Mouse (Mus musculus) hindbrain, postnatal 0 days (tissue): ENCODE data around the gene Rtraf. TPM values are rescaled to one million over a fixed set of nuclear protein-coding genes. Genes with fewer than 3 reads are reported as not detected.

Experiments
- ATAC-seq: fragments of 200-750 bp; cut with Nextera tagmentation; 2 replicates; pipeline ENCODE4 v1.8.0; 2017; ENCODE audit warnings: mild to moderate bottlenecking, moderate TSS enrichment, moderate library complexity
- DNase-seq: peaks from one replicate; pipeline ENCODE4 v3.0.0-alpha.2; 2015; ENCODE audit warnings: low spot score
- H3K27ac ChIP-seq: fragments of 300-500 bp; sonication (generic); 2 replicates; pipeline ENCODE4 v1.5.1; 2014; ENCODE audit warnings: mild to moderate bottlenecking
- H3K27me3 ChIP-seq: fragments of 300-500 bp; sonication (generic); 2 replicates; pipeline ENCODE4 v1.6.1; 2014; ENCODE audit warnings: low read length, mixed read lengths; ENCODE audit not compliant: insufficient read depth
- H3K36me3 ChIP-seq: fragments of 300-500 bp; sonication (generic); 2 replicates; pipeline ENCODE4 v1.6.1; 2014; ENCODE audit warnings: low read length, mixed read lengths; ENCODE audit not compliant: insufficient read depth
- H3K4me1 ChIP-seq: fragments of 300-500 bp; sonication (generic); 2 replicates; pipeline ENCODE4 v1.6.1; 2014; ENCODE audit warnings: antibody characterized with exemption, low read length, mixed read lengths; ENCODE audit not compliant: insufficient read depth
- H3K4me2 ChIP-seq: fragments of 300-500 bp; sonication (generic); 2 replicates; pipeline ENCODE4 v1.6.1; 2014; ENCODE audit warnings: low read depth, mild to moderate bottlenecking, low read length, moderate library complexity, mixed read lengths
- H3K4me3 ChIP-seq: fragments of 300-500 bp; sonication (generic); 2 replicates; pipeline ENCODE4 v1.5.1; 2014; ENCODE audit warnings: low read length
- H3K9ac ChIP-seq: fragments of 300-500 bp; sonication (generic); replicated peaks from 2 replicates; pipeline ENCODE4 v1.6.1; 2014; ENCODE audit warnings: mild to moderate bottlenecking, low read length, moderate library complexity, mixed read lengths
- H3K9me3 ChIP-seq: fragments of 300-500 bp; sonication (generic); 2 replicates; pipeline ENCODE4 v1.6.1; 2016; ENCODE audit warnings: low read length, mixed read lengths
- CTCF ChIP-seq: IDR thresholded peaks from 2 replicates; pipeline ENCODE4 v1.5.1; 2016; ENCODE audit warnings: antibody characterized with exemption, control low read depth, low read depth
- WGBS: fragments of 180-500 bp; shearing (Covaris S2); extraction: QIAGEN DNeasy Blood & Tissue Kit; methylation state at CpG from one replicate; pipeline ENCODE4 v1.1.7; 2014; 5-methylcytosine and 5-hydroxymethylcytosine counted together
- polyA plus RNA-seq: library from polyadenylated mRNA; unstranded; fragments of >200 nt; fragmentation: Nextera tagmentation; extraction: Ambion mirVana; gene quantifications from 2 replicates; pipeline ENCODE4 v1.2.1, GENCODE M21; 2015
- total RNA-seq: library from RNA; depleted of rRNA; stranded (reverse); fragments of >200 nt; gene quantifications from 2 replicates; pipeline ENCODE4 v1.2.3, GENCODE M21; 2014

Gene Rtraf
- total and polyA plus RNA-seq, 2 experiments from 2014 or later: 51.5 to 152 TPM

- DNase-seq (no peak), ATAC-seq (no peak)
- no peaks in the 10 kb centered on the region for H3K36me3 ChIP-seq
- TF ChIP-seq CTCF: no peak
- no peaks in the 10 kb centered on the region for H3K27me3 ChIP-seq
- H3K9me3 ChIP-seq: no peaks in the 10 kb centered on the region
- no peaks in the 10 kb centered on the region for H3K4me1 ChIP-seq
- no peak overlapping the region for H3K4me2 ChIP-seq
- no peak overlapping the region for H3K4me3 ChIP-seq
- H3K27ac ChIP-seq: no peak overlapping the region
- no peak overlapping the region for H3K9ac ChIP-seq
- WGBS: 83% methylated on average over 9 of the region's 9 CpGs
Observed at GRCm38 (mm10) chr14:19785797-19786588, 37.6 kb downstream of the Rtraf start.

- DNase-seq: no peak
- no peak for ATAC-seq
- Histone ChIP-seq H3K4me2 (no peak overlapping the region), H3K9ac (no peak overlapping the region), H3K4me1 (no peaks in the 10 kb centered on the region), H3K36me3 (no peaks in the 10 kb centered on the region), H3K9me3 (no peaks in the 10 kb centered on the region), H3K4me3 (no peak overlapping the region), H3K27ac (no peak overlapping the region), H3K27me3 (no peaks in the 10 kb centered on the region)
- TF ChIP-seq CTCF: no peak
- WGBS: 84% methylated on average over 13 of the region's 13 CpGs
Observed at GRCm38 (mm10) chr14:19777945-19778344, 45.7 kb downstream of the Rtraf start.

DNA sequence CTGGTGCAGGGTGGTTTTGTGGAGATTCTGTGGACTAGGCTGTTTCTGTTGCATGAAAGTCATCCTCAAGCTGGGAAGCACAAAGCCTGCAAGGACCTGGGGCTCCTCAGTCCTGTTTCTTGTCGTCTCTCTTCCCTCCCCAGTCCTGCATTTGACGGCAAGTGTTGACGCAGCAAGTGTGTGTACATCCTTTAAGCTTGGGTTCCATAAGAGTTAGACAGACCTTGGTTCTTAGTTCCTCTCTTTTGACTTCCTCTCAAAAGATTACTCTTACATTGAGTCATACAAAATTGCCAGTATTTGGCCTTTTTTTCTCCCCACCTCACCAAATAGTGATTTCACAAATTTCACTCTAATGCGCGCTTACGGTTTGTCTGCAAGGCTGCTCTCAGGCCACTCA is 46.3 kb downstream of the Rtraf start:
- DNase-seq (no peak), ATAC-seq (no peak)
- Histone ChIP-seq H3K9ac (no peak overlapping the region), H3K4me1 (no peaks in the 10 kb centered on the region), H3K4me2 (no peak overlapping the region), H3K27ac (no peak overlapping the region), H3K27me3 (no peaks in the 10 kb centered on the region), H3K9me3 (no peaks in the 10 kb centered on the region), H3K4me3 (no peak overlapping the region), H3K36me3 (no peaks in the 10 kb centered on the region)
- 95% methylated on average over 6 of the region's 6 CpGs for WGBS
- no peak for TF ChIP-seq CTCF

GRCm38 (mm10) chr14:19776890-19777289 is 46.7 kb downstream of the Rtraf start:
- no peaks in the 10 kb centered on the region for H3K27me3 ChIP-seq
- DNase-seq: peak; percentile 20
- no peaks in the 10 kb centered on the region for H3K36me3 ChIP-seq
- no peaks in the 10 kb centered on the region for H3K9me3 ChIP-seq
- H3K9ac ChIP-seq: no peak overlapping the region
- no peak for ATAC-seq
- 50% methylated on average over 6 of the region's 6 CpGs for WGBS
- TF ChIP-seq CTCF: peak; percentile 68
- no peak overlapping the region for H3K4me2 ChIP-seq
- H3K4me1 ChIP-seq: no peaks in the 10 kb centered on the region
- no peak overlapping the region for H3K4me3 ChIP-seq
- H3K27ac ChIP-seq: no peak overlapping the region

- no peak overlapping the region for H3K4me2 ChIP-seq
- 97% methylated on average over 5 of the region's 5 CpGs for WGBS
Observed at GRCm38 (mm10) chr14:19776179-19776578, 47.4 kb downstream of the Rtraf start.

GRCm38 (mm10) chr14:19775491-19775890 is 48.1 kb downstream of the Rtraf start:
- DNase-seq (no peak), ATAC-seq (no peak)
- Histone ChIP-seq H3K9ac (no peak overlapping the region), H3K27me3 (no peaks in the 10 kb centered on the region), H3K9me3 (no peaks in the 10 kb centered on the region), H3K4me2 (no peak overlapping the region), H3K4me1 (no peaks in the 10 kb centered on the region), H3K4me3 (no peak overlapping the region), H3K36me3 (no peaks in the 10 kb centered on the region), H3K27ac (no peak overlapping the region)
- no peak for TF ChIP-seq CTCF
- WGBS: 93% methylated on average over 4 of the region's 4 CpGs

More at GRCm38 (mm10) chr14:19776179-19776578, 47.4 kb downstream of the Rtraf start:
- no peak for ATAC-seq
- Histone ChIP-seq H3K4me3 (no peak overlapping the region), H3K4me1 (no peaks in the 10 kb centered on the region), H3K36me3 (no peaks in the 10 kb centered on the region), H3K9ac (no peak overlapping the region), H3K27me3 (no peaks in the 10 kb centered on the region), H3K9me3 (no peaks in the 10 kb centered on the region), H3K27ac (no peak overlapping the region)
- no peak for DNase-seq
- TF ChIP-seq CTCF: 0 out of 2 replicates have a peak, but pooled peaks have one; percentile 12

GRCm38 (mm10) chr14:19774036-19774628 is 49.5 kb downstream of the Rtraf start:
- no peak overlapping the region for H3K9ac ChIP-seq
- H3K36me3 ChIP-seq: no peaks in the 10 kb centered on the region
- H3K9me3 ChIP-seq: no peaks in the 10 kb centered on the region
- TF ChIP-seq CTCF: no peak
- no peak overlapping the region for H3K4me2 ChIP-seq
- no peak overlapping the region for H3K27ac ChIP-seq
- no peaks in the 10 kb centered on the region for H3K27me3 ChIP-seq
- DNase-seq (no peak), ATAC-seq (no peak)
- no peaks in the 10 kb centered on the region for H3K4me1 ChIP-seq
- WGBS: 80% methylated on average over 13 of the region's 13 CpGs
- H3K4me3 ChIP-seq: no peak overlapping the region
